Mouse (Mus musculus) embryonic fibroblast, embryonic 13.5 days (primary cell): ENCODE results near the gene Xrcc4. TPM values are rescaled to one million over a fixed set of nuclear protein-coding genes. Genes with fewer than 3 reads are reported as not detected.

Experiments used
- H3K27ac ChIP-seq: 2 replicates; pipeline ENCODE4 v1.5.1; 2012; ENCODE audit warnings: low read length, control low read depth, inconsistent platforms; ENCODE audit not compliant: insufficient read depth
- H3K4me1 ChIP-seq: 2 replicates; pipeline ENCODE4 v1.6.1; 2011; ENCODE audit warnings: low read length; ENCODE audit not compliant: control insufficient read depth, insufficient read depth
- H3K4me3 ChIP-seq: 2 replicates; pipeline ENCODE4 v1.5.1; 2011; ENCODE audit warnings: mild to moderate bottlenecking, control low read depth, low read length; ENCODE audit not compliant: insufficient read depth
- CTCF ChIP-seq: IDR thresholded peaks from 2 replicates; pipeline ENCODE4 v1.5.1; 2011; ENCODE audit warnings: mild to moderate bottlenecking, control low read depth, low read length, moderate library complexity, borderline replicate concordance; ENCODE audit not compliant: insufficient read depth
- POLR2A ChIP-seq: IDR thresholded peaks from 2 replicates; pipeline ENCODE4 v1.6.1; 2011; ENCODE audit warnings: low read depth, mild to moderate bottlenecking, control low read depth, low read length, moderate library complexity
- polyA plus RNA-seq: library from polyadenylated mRNA; stranded (reverse); fragments of >200 nt; gene quantifications from 2 replicates; pipeline ENCODE4 v1.2.4, GENCODE M21; 2011; ENCODE audit warnings: low read depth; ENCODE audit not compliant: missing spikeins, insufficient read length

Gene Xrcc4
- polyA plus RNA-seq, 1 experiment = 17.8 TPM

DNA sequence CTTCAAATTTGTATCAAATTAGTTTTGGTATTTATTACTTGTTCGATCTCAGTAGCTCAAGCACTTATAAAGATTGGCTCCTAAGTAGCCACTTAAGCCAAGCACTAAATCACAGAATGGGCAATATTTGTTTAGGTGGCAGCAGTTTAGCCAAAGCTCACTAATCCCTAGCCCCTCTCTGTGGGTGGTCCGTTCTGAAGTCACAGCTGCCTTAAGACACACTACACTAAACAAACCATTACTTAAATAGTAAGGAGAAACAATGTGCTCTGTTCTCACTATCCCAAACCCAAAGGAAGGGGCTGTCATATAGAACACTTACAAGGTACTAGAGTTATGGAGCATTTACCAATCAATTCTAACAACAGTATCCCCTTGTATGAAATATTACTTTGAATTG, 49.8 kb downstream of the Xrcc4 start:
- no peak for TF ChIP-seq CTCF
- Histone ChIP-seq H3K4me3 (no peak overlapping the region), H3K4me1 (no peaks in the 10 kb centered on the region), H3K27ac (no peak overlapping the region)

DNA sequence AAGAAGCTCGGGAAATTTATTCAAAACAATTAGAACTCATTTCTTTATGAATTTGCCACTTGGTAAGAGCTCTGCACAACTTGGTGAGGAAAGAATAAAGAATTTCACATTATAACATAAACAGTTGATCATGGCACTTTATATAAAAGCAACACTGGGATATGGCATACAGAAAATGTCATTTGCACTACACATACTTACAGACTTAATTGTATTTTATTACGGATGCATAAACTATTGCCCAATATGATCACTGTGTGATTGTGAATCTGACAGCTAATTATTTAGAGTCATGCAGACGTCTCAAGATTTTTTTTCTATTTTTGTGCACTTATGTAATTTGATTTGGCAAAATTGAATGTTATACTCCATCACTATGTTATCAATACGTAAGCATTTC, 56.4 kb downstream of the Xrcc4 start:
- H3K4me3 ChIP-seq = no peak overlapping the region
- TF ChIP-seq POLR2A (no peak), CTCF (no peak)
- H3K4me1 ChIP-seq = no peaks in the 10 kb centered on the region
- H3K27ac ChIP-seq = no peak overlapping the region

- Histone ChIP-seq H3K4me1 (no peaks in the 10 kb centered on the region), H3K27ac (no peak overlapping the region)
- TF ChIP-seq POLR2A (no peak), CTCF (no peak)
These were observed 56.9 kb downstream of the Xrcc4 start for GRCm38 (mm10) chr13:90032523-90032922.

DNA sequence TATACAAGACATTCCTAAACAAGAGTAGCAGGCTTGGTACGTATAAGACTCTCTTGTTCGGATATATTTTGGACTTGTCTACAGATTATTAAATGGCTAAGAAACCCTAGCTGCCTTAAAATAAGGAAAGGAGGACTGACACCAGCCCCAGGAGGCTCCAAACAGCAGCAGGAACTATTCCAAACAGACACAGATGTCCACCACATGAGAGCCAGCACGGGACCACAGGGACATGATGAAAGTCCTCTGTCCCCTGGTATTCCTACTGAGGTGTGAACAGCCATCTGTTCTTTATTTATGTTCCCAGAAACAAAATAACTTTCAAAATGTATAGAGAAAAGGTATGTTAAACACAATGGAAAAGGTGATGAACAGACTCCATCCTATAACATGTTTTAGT, 58.5 kb downstream of the Xrcc4 start:
- H3K27ac ChIP-seq = no peak overlapping the region
- no peaks in the 10 kb centered on the region for H3K4me1 ChIP-seq
- H3K4me3 ChIP-seq = no peak overlapping the region
- TF ChIP-seq POLR2A = no peak
- no peak for TF ChIP-seq CTCF

More at GRCm38 (mm10) chr13:90032523-90032922, 56.9 kb downstream of the Xrcc4 start:
- H3K4me3 ChIP-seq = no peak overlapping the region

GRCm38 (mm10) chr13:90012620-90013019, 76.8 kb downstream of the Xrcc4 start:
- Histone ChIP-seq H3K4me3 (no peak overlapping the region), H3K27ac (no peak overlapping the region), H3K4me1 (no peaks in the 10 kb centered on the region)
- TF ChIP-seq CTCF (no peak), POLR2A (no peak)

- TF ChIP-seq POLR2A (no peak), CTCF (no peak)
- H3K27ac ChIP-seq = no peak overlapping the region
- no peaks in the 10 kb centered on the region for H3K4me1 ChIP-seq
- H3K4me3 ChIP-seq = no peak overlapping the region
These were observed 77.2 kb downstream of the Xrcc4 start for GRCm38 (mm10) chr13:90012198-90012597.

DNA sequence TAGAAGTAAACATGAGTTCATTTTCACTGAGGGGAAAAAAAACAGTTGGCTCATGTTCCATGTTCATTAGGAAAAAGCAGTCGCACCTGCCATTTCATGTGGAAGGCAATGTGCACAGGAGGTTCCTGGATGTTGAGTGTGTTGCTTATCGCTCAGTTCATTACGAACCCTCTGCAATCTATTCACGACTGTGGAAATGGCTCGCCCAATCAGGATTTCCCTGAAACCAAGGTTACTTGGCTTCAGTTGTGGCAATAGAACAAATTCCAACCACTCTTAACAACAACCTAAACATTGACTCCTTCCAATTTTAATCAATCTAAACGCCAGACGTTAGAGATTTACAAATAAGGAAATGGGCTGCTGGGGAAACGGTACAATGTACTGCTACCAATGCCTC, 78.3 kb downstream of the Xrcc4 start:
- H3K27ac ChIP-seq = no peak overlapping the region
- TF ChIP-seq POLR2A (no peak), CTCF (no peak)

DNA sequence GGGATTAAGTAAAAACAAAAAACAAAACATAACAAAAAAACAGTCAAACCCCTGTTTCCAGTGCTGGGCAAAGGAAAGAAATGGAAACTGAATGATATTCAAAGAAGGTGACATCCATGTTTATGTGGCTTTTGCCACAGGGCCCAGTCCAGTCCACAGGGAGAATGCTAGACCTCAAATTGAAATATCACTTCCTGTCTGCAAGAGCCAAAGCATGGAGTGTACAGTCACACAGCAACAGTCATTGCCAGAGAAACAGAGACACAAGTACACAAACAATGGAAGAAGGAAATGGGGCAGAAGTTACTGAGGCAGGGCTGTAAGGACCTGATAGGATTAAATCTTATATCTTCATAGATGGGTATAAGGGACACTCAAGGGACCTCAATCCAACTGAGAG, 79.6 kb downstream of the Xrcc4 start:
- Histone ChIP-seq H3K4me1 (no peaks in the 10 kb centered on the region), H3K27ac (no peak overlapping the region), H3K4me3 (no peak overlapping the region)
- TF ChIP-seq CTCF = no peak
- no peak for TF ChIP-seq POLR2A

More for the DNA sequence above, 78.3 kb downstream of the Xrcc4 start:
- Histone ChIP-seq H3K4me3 (no peak overlapping the region), H3K4me1 (no peaks in the 10 kb centered on the region)

DNA sequence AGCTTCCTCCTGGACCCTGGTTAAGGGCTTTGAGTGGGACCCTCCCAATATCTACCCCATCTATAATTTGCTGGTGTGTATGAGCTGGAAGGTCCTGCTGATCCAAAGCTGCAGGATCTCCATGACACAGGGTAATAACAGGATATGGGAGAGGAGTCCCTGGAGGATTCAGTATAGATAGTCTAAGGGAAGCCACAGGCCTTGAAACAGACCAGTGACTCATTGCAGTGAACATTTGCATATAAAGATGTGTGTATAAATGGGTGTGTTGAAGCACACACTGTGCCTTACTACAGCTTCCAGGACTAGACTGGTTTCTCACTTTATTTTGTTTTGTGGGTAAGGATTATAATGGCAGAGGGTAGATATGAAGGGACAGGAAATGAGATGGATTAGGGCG, 83.8 kb downstream of the Xrcc4 start:
- Histone ChIP-seq H3K4me1 (no peaks in the 10 kb centered on the region), H3K4me3 (no peak overlapping the region), H3K27ac (no peak overlapping the region)
- TF ChIP-seq POLR2A (no peak), CTCF (no peak)

DNA sequence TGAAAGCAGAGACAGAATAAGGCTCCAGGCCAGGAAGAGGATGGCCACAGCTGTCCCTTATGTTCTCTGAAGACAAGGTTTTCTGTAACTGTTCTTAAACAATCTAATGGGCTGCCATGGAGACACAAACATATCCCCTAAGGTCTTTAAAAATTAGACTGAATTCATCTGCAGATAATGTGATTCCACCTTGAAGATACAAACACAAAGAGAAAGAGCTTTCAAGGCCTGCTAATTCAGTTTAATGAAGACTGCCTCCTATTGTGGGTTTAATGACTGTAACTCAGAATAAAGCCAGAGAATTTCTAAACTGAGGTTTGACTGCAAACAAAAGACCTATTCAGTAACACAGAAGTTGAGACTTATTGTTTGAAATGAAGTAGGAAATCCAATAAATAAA, 91.9 kb downstream of the Xrcc4 start:
- Histone ChIP-seq H3K27ac (no peak overlapping the region), H3K4me3 (no peak overlapping the region), H3K4me1 (no peaks in the 10 kb centered on the region)
- TF ChIP-seq POLR2A = no peak
- no peak for TF ChIP-seq CTCF

DNA sequence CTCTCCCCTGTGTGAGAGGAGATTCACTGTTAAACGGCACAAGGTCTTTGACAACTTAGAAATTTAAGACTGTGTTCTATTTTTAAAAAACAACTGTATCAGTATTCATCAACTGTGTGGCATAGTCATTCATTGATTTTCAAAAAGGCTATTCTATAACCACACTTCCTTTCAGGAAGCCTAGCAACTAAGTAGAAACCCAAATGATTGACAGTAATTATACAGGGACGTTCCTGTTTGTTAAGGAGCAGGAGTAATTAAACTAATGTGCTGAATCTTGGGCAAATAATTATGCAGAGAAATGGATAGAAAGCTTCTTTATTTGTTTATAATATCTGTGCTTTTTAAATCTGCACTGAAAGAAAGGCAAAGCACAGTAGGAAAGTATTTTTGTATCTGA, 103.3 kb downstream of the Xrcc4 start:
- no peak overlapping the region for H3K4me3 ChIP-seq
- TF ChIP-seq CTCF (no peak), POLR2A (no peak)
- H3K27ac ChIP-seq = no peak overlapping the region
- H3K4me1 ChIP-seq = no peaks in the 10 kb centered on the region
